Mouse (Mus musculus) midbrain, postnatal 0 days (tissue): ENCODE results near the gene Zfp281. TPM values are rescaled to one million over a fixed set of nuclear protein-coding genes. Genes with fewer than 3 reads are reported as not detected.

Source experiments
- ATAC-seq: fragments of 200-750 bp; cut with Nextera tagmentation; 2 replicates; pipeline ENCODE4 v1.8.0; 2017; ENCODE audit warnings: moderate number of reproducible peaks, mild to moderate bottlenecking, moderate TSS enrichment, moderate library complexity; ENCODE audit not compliant: low FRiP score
- DNase-seq: peaks from one replicate; pipeline ENCODE4 v3.0.0-alpha.2; 2015; ENCODE audit warnings: low spot score
- H3K27ac ChIP-seq: fragments of 300-500 bp; sonication (generic); 2 replicates; pipeline ENCODE4 v1.5.1; 2014; ENCODE audit warnings: low read depth, mild to moderate bottlenecking, low read length, mixed read lengths
- H3K27me3 ChIP-seq: fragments of 300-500 bp; sonication (generic); 2 replicates; pipeline ENCODE4 v1.6.1; 2014; ENCODE audit warnings: low read length, control low read depth, mixed read lengths; ENCODE audit not compliant: insufficient read depth
- H3K36me3 ChIP-seq: fragments of 300-500 bp; sonication (generic); 2 replicates; pipeline ENCODE4 v1.6.1; 2014; ENCODE audit warnings: low read length, control low read depth, mixed read lengths; ENCODE audit not compliant: insufficient read depth
- H3K4me1 ChIP-seq: fragments of 300-500 bp; sonication (generic); 2 replicates; pipeline ENCODE4 v1.6.1; 2014; ENCODE audit warnings: mild to moderate bottlenecking, control low read depth, antibody characterized with exemption, low read length, mixed read lengths; ENCODE audit not compliant: insufficient read depth
- H3K4me2 ChIP-seq: fragments of 300-500 bp; sonication (generic); 2 replicates; pipeline ENCODE4 v1.6.1; 2014; ENCODE audit warnings: low read depth, mild to moderate bottlenecking, low read length, mixed read lengths; ENCODE audit not compliant: poor library complexity, severe bottlenecking
- H3K4me3 ChIP-seq: fragments of 300-500 bp; sonication (generic); 2 replicates; pipeline ENCODE4 v1.5.1; 2014; ENCODE audit warnings: low read depth, mild to moderate bottlenecking, low read length, moderate library complexity
- H3K9ac ChIP-seq: fragments of 300-500 bp; sonication (generic); replicated peaks from 2 replicates; pipeline ENCODE4 v1.6.1; 2014; ENCODE audit warnings: mild to moderate bottlenecking, low read length, moderate library complexity, mixed read lengths; ENCODE audit not compliant: poor library complexity, severe bottlenecking
- H3K9me3 ChIP-seq: fragments of 300-500 bp; sonication (generic); 2 replicates; pipeline ENCODE4 v1.6.1; 2016; ENCODE audit warnings: low read length, control low read depth
- CTCF ChIP-seq: IDR thresholded peaks from 2 replicates; pipeline ENCODE4 v1.5.1; 2016; ENCODE audit warnings: antibody characterized with exemption, mild to moderate bottlenecking
- WGBS: fragments of 180-500 bp; shearing (Covaris S2); extraction: QIAGEN DNeasy Blood & Tissue Kit; methylation state at CpG from one replicate; pipeline ENCODE4 v1.1.7; 2014; 5-methylcytosine and 5-hydroxymethylcytosine counted together
- polyA plus RNA-seq: library from polyadenylated mRNA; unstranded; fragments of >200 nt; fragmentation: Nextera tagmentation; extraction: Ambion mirVana; gene quantifications from 2 replicates; pipeline ENCODE4 v1.2.1, GENCODE M21; 2015
- total RNA-seq: library from RNA; depleted of rRNA; stranded (reverse); fragments of >200 nt; gene quantifications from 2 replicates; pipeline ENCODE4 v1.2.3, GENCODE M21; 2014; rRNA removed

The Zfp281 gene
- total and polyA plus RNA-seq, 2 experiments from 2014 or later = 22.1 to 31.2 TPM

DNA sequence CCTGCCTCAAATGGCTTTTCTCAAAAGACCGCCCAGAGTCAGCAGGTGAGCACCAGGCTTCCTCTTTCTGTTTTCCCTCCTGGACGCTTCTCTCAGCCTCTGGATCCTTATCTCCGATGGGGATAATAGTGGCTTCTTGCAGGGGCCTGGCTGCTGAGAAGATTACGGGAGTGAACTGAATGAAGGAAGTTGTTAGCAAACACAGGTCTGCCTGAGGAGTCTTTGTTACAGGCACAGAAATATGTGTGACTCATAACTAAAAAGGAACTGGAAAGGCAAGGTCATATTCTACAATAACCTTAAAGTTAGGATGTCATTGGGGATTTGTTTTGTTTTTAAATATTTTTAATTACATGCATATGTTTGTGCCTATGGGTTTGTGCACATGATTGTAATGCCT lies 48.6 kb downstream of the Zfp281 start:
- Histone ChIP-seq H3K27ac (no peak overlapping the region), H3K27me3 (no peaks in the 10 kb centered on the region), H3K4me1 (no peaks in the 10 kb centered on the region), H3K9me3 (no peaks in the 10 kb centered on the region), H3K36me3 (no peaks in the 10 kb centered on the region), H3K4me3 (no peak overlapping the region), H3K9ac (no peak overlapping the region), H3K4me2 (no peak overlapping the region)
- WGBS = 59% methylated on average over 4 of the region's 4 CpGs
- no peak for TF ChIP-seq CTCF
- DNase-seq (no peak), ATAC-seq (no peak)

DNA sequence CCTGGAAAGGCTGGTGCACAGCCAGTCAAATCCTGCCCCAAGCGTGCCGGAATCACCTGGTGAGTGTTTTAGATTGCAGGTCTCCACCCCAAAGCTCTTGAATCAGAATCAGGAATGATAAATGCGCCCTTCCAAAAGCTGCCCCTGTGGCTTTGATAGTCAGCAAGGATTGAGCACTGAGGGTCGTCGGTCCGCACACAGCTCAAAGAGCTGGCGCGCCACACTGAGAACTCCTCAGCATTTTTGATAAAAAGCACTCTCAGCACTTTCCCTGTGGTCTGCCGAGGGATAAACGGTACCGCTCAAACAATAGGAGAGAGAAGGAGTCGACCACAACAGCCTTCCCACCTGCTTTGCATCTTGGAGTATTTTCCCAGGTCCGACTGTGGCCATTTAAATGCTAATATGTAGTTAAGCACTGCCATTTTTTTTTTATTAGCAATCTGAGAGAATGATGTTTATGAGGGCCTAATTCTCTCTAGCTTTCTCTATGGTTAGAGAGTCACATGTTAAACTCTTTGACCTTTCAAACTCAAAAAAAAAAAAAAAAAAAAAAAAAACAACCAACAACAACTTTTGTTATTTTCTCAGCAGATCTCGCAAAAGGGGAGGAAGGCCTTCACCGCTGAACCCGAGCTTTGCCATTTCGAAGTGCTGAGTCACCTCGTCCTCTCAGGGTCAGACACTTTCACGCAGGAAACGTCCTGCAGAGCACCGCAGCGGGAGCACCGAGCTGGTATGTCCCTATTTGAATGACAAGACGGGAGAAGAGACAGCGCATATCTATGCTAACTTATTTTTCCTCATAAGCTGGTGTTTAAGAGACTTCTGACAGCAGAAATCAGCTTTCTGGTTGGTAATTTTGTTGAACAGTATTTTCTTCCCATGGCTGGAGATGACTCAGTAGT lies 50.1 kb downstream of the Zfp281 start:
- 20% methylated on average over 25 of the region's 25 CpGs for WGBS
- no peaks in the 10 kb centered on the region for H3K36me3 ChIP-seq
- ATAC-seq (no peak), DNase-seq (no peak)
- H3K27ac ChIP-seq = no peak overlapping the region
- H3K4me2 ChIP-seq = no peak overlapping the region
- H3K9me3 ChIP-seq = no peaks in the 10 kb centered on the region
- no peak overlapping the region for H3K9ac ChIP-seq
- H3K4me1 ChIP-seq = no peaks in the 10 kb centered on the region
- TF ChIP-seq CTCF = no peak
- no peak overlapping the region for H3K4me3 ChIP-seq
- no peaks in the 10 kb centered on the region for H3K27me3 ChIP-seq

DNA sequence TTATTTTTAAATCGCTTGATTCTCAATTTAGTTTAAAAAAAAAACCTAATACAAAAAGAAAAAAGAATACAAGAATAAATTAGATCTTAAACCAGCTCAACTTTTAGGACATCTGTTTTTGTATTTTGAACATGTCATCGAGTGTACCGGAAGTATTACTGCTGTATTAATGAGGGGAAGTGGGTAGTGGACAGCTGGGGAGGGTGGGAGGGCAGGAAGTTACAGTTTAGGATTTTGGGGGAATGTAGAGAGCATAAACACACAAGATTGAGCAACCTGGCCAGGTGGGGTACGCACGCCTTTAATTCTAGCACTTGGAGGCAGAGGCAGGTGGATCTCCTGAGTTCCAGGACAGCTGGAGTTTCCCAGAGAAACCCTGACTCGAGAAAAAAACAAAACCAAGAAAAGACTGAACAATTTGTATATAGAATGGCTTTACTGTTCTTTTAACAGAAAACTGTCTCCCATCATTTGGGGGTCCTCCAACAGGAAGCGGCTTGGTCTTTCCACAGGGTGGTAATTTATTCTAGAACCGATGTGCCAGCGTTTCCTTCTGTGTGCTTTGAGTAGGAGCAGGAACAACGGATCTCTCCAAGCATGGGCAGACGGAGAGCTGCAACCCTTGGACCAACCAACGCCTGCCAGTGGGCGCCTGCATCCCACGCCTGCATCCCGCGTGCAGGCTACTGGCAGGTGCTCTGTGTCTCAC lies 51.2 kb downstream of the Zfp281 start:
- ATAC-seq (no peak), DNase-seq (no peak)
- Histone ChIP-seq H3K9me3 (no peaks in the 10 kb centered on the region), H3K4me1 (no peaks in the 10 kb centered on the region), H3K4me2 (no peak overlapping the region), H3K36me3 (no peaks in the 10 kb centered on the region), H3K9ac (no peak overlapping the region), H3K4me3 (no peak overlapping the region), H3K27me3 (no peaks in the 10 kb centered on the region), H3K27ac (no peak overlapping the region)
- no peak for TF ChIP-seq CTCF
- 93% methylated on average over 16 of the region's 16 CpGs for WGBS

DNA sequence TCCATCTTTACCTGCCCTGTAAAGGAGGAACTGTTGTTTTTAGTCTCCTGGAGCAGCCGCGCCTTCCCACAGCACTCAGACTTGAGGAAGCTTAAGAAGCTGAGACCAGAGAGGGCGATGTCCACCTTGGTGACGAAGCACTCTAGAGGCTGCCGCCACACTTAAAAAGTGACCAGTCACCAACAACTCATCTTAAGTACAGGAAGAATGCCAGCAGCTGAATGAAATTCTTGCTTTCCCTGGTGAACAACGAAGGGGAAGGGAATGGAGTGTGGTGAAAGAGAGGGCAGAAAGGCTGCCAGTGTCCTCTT lies 51.7 kb downstream of the Zfp281 start:
- TF ChIP-seq CTCF = no peak
- Histone ChIP-seq H3K4me3 (no peak overlapping the region), H3K9me3 (no peaks in the 10 kb centered on the region), H3K36me3 (no peaks in the 10 kb centered on the region), H3K4me1 (no peaks in the 10 kb centered on the region), H3K4me2 (no peak overlapping the region), H3K27ac (no peak overlapping the region), H3K27me3 (no peaks in the 10 kb centered on the region), H3K9ac (no peak overlapping the region)
- ATAC-seq (no peak), DNase-seq (no peak)
- 90% methylated on average over 6 of the region's 6 CpGs for WGBS

DNA sequence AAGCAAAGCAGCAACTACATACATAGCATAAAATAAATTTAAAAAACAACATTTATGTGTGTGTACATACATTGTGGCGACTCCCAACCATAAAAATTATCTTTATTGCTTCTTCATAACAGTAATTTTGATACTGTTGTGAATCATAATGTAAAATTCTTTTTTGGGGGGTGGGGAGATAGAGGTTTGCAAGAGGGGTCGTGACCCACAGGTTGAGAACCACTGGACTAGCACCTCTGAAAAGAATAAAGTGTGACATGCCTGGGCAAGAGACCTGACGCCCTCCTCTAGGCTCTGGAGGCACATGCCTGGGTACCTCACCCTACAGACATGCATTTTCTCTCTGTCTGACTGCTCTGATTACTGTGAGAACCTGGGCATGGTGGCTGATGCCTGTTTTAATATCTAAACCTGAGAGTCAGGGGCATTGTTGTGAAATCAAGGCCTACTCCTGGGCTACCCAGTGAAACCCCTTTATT lies 53.2 kb downstream of the Zfp281 start:
- DNase-seq = no peak
- no peaks in the 10 kb centered on the region for H3K4me1 ChIP-seq
- WGBS = 89% methylated on average over 3 of the region's 3 CpGs
- no peaks in the 10 kb centered on the region for H3K27me3 ChIP-seq
- H3K9me3 ChIP-seq = no peaks in the 10 kb centered on the region
- no peak overlapping the region for H3K4me3 ChIP-seq
- H3K4me2 ChIP-seq = no peak overlapping the region
- no peak overlapping the region for H3K27ac ChIP-seq
- no peak for TF ChIP-seq CTCF
- H3K36me3 ChIP-seq = no peaks in the 10 kb centered on the region
- no peak for ATAC-seq
- H3K9ac ChIP-seq = no peak overlapping the region

DNA sequence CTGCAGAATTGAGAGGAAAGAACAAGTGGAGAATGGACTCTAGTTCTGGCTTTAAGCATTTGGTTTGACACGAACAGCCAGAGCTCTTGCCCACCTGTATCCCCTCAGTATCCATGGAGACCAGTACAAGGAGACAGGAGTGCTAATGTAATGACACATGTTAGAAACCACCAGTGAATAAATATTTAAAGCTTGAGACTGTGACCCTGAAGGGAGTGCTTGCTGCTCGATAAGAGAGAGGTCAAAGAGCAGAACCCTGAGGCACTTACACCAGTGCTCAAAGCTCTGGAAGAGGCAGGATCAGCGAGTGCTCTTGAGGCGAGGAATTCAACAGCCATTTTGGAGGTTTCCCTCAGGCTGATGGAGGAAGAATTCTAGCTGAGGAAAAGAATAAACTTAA lies 54.1 kb downstream of the Zfp281 start:
- no peak overlapping the region for H3K9ac ChIP-seq
- H3K4me3 ChIP-seq = no peak overlapping the region
- no peak for ATAC-seq
- no peak for DNase-seq
- no peaks in the 10 kb centered on the region for H3K27me3 ChIP-seq
- 50% methylated on average over 4 of the region's 4 CpGs for WGBS
- TF ChIP-seq CTCF = no peak
- no peak overlapping the region for H3K4me2 ChIP-seq
- no peaks in the 10 kb centered on the region for H3K4me1 ChIP-seq
- H3K9me3 ChIP-seq = no peaks in the 10 kb centered on the region
- H3K36me3 ChIP-seq = no peaks in the 10 kb centered on the region
- no peak overlapping the region for H3K27ac ChIP-seq

Other genes with a start within 250 kb of the Zfp281 start
- gene Ddx59, start 209.6 kb upstream of the Zfp281 start, total RNA-seq = 12.4 and 17.5 TPM in 2 replicates
- 15.3 and 17.0 TPM in 2 replicates for gene Ddx59, start 209.6 kb upstream of the Zfp281 start, polyA plus RNA-seq
- gene Kif14, start 158.6 kb upstream of the Zfp281 start, total RNA-seq = 0.71 and 1.0 TPM in 2 replicates
- 0.28 and 0.72 TPM in 2 replicates for gene Kif14, start 158.6 kb upstream of the Zfp281 start, polyA plus RNA-seq